Mouse (Mus musculus): ENCODE results near the gene Calhm1.

DNA sequence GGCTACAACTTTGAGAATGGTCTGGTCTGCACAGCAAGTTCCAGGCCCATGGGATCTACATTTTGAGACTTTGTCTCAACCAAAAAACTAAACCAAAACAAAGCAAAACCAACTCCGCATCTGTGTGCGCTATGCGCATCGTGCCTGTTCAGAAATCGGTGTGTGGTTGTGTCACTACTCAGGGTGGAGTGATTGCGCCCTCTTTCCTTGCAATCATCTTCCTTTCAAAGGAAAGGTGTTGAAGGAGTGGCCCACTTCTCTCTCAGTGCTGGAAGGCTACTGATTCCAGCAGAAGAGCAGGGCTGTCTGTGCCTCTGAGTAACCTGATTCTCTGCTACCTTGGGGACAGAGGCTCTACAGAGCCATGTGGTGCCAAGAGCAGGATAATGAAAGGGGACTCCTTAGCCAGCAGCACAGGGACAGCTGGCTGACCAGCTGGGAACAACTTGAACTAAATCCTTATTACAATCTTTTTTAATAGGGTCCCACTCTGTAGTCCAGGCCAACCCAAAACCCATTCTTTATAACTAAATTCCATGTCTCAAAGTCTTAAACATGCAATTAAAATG, 19.2 kb upstream of the Calhm1 start:
- TF ChIP-seq POLR2A (IDR thresholded peaks at IDR 0.05; ENCODE audit: control insufficient read depth, extremely low read depth, insufficient read depth, low read length, poor library complexity) (no peak), CTCF (IDR thresholded peaks at IDR 0.05; ENCODE audit: borderline replicate concordance, control insufficient read depth, extremely low read depth, insufficient read depth, low read length, poor library complexity) (no peak)
